Mouse (Mus musculus) embryonic fibroblast, embryonic 13.5 days (primary cell): ENCODE results near the gene Parn. TPM values are rescaled to one million over a fixed set of nuclear protein-coding genes. Genes with fewer than 3 reads are reported as not detected.

Experiments
- H3K27ac ChIP-seq: 2 replicates; pipeline ENCODE4 v1.5.1; 2012; ENCODE audit warnings: low read length, control low read depth, inconsistent platforms; ENCODE audit not compliant: insufficient read depth
- H3K4me1 ChIP-seq: 2 replicates; pipeline ENCODE4 v1.6.1; 2011; ENCODE audit warnings: low read length; ENCODE audit not compliant: control insufficient read depth, insufficient read depth
- H3K4me3 ChIP-seq: 2 replicates; pipeline ENCODE4 v1.5.1; 2011; ENCODE audit warnings: mild to moderate bottlenecking, control low read depth, low read length; ENCODE audit not compliant: insufficient read depth
- CTCF ChIP-seq: IDR thresholded peaks from 2 replicates; pipeline ENCODE4 v1.5.1; 2011; ENCODE audit warnings: mild to moderate bottlenecking, control low read depth, low read length, moderate library complexity, borderline replicate concordance; ENCODE audit not compliant: insufficient read depth
- POLR2A ChIP-seq: IDR thresholded peaks from 2 replicates; pipeline ENCODE4 v1.6.1; 2011; ENCODE audit warnings: low read depth, mild to moderate bottlenecking, control low read depth, low read length, moderate library complexity
- polyA plus RNA-seq: library from polyadenylated mRNA; stranded (reverse); fragments of >200 nt; gene quantifications from 2 replicates; pipeline ENCODE4 v1.2.4, GENCODE M21; 2011; ENCODE audit warnings: low read depth; ENCODE audit not compliant: missing spikeins, insufficient read length

The Parn gene
- polyA plus RNA-seq, 1 experiment, result 38.1 TPM

GRCm38 (mm10) chr16:13628345-13628744, 39.6 kb downstream of the Parn start:
- Histone ChIP-seq H3K27ac (no peak overlapping the region), H3K4me3 (no peak overlapping the region), H3K4me1 (no peaks in the 10 kb centered on the region)
- TF ChIP-seq CTCF, result no peak
- no peak for TF ChIP-seq POLR2A

GRCm38 (mm10) chr16:13621745-13622507, 46.0 kb downstream of the Parn start:
- no peak for TF ChIP-seq CTCF
- no peak for TF ChIP-seq POLR2A
- no peak overlapping the region for H3K4me3 ChIP-seq

GRCm38 (mm10) chr16:13620194-13620593, 47.8 kb downstream of the Parn start:
- no peak overlapping the region for H3K4me3 ChIP-seq
- H3K4me1 ChIP-seq, result no peaks in the 10 kb centered on the region
- no peak overlapping the region for H3K27ac ChIP-seq
- no peak for TF ChIP-seq CTCF
- no peak for TF ChIP-seq POLR2A

More at GRCm38 (mm10) chr16:13621745-13622507, 46.0 kb downstream of the Parn start:
- no peaks in the 10 kb centered on the region for H3K4me1 ChIP-seq
- H3K27ac ChIP-seq, result no peak overlapping the region

DNA sequence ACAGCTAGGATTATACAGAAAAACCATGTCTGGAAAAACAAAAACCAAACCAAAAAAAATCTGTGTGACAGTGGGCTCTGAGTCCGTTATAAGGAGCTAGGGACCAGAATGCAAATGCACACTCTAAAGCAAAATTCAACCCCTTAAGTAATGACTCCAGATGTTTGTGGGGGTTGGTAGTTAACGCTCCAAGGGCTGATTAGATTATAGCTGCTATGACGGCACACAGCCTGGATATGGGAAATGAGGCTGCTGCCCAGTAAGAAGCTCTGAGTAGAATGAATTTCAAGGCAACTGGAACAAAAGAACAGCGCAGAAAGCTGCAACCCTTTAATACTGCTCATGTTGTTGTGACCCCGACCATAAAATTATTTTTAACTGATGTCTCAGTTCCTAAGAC, 52.7 kb downstream of the Parn start:
- Histone ChIP-seq H3K4me1 (0 out of 2 replicates have a peak, but pooled peaks cover 3% of the 10 kb centered on the region), H3K27ac (no peak overlapping the region), H3K4me3 (no peak overlapping the region)
- TF ChIP-seq CTCF (no peak), POLR2A (no peak)

DNA sequence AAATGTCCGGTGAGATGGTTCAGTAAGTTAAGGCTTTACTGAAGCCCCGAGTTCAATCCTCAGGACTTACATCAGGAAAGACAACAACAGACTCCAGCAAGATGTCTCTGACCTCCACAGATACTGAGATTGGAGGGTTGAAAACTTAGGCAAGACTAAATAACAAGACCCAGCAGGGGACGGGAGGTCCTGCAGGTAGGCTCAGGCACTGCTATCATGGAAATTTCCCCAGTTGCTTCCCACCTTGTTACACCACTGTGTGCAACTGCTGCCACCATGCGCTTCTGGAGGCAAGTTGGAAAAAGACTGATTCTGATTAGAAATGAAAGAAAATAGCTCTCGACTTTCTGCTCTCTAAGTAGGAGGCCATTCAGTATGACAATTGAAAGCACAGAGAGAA, 55.4 kb downstream of the Parn start:
- Histone ChIP-seq H3K27ac (no peak overlapping the region), H3K4me3 (no peak overlapping the region), H3K4me1 (0 out of 2 replicates have a peak, but pooled peaks cover 3% of the 10 kb centered on the region)
- TF ChIP-seq CTCF, result no peak
- no peak for TF ChIP-seq POLR2A

GRCm38 (mm10) chr16:13612058-13612457, 55.9 kb downstream of the Parn start:
- TF ChIP-seq POLR2A (no peak), CTCF (peak; percentile 46; the same call in 1 of the 2 replicates)
- H3K27ac ChIP-seq, result no peak overlapping the region
- H3K4me3 ChIP-seq, result no peak overlapping the region
- 0 out of 2 replicates have a peak, but pooled peaks cover 3% of the 10 kb centered on the region for H3K4me1 ChIP-seq

GRCm38 (mm10) chr16:13611399-13611798, 56.6 kb downstream of the Parn start:
- no peak overlapping the region for H3K4me3 ChIP-seq
- H3K27ac ChIP-seq, result peak overlapping the region; percentile 55
- no peak for TF ChIP-seq CTCF
- no peak for TF ChIP-seq POLR2A
- 0 out of 2 replicates have a peak, but pooled peaks cover 3% of the 10 kb centered on the region for H3K4me1 ChIP-seq

- H3K4me1 ChIP-seq, result 0 out of 2 replicates have a peak, but pooled peaks cover 3% of the 10 kb centered on the region
- H3K4me3 ChIP-seq, result no peak overlapping the region
- peak overlapping the region; percentile 55 for H3K27ac ChIP-seq
- no peak for TF ChIP-seq POLR2A
- no peak for TF ChIP-seq CTCF
These were observed 57.0 kb downstream of the Parn start for GRCm38 (mm10) chr16:13610951-13611381.

GRCm38 (mm10) chr16:13608705-13609085, 59.3 kb downstream of the Parn start:
- H3K27ac ChIP-seq, result no peak overlapping the region
- no peak overlapping the region for H3K4me3 ChIP-seq
- 0 out of 2 replicates have a peak, but pooled peaks cover 3% of the 10 kb centered on the region for H3K4me1 ChIP-seq
- TF ChIP-seq POLR2A, result no peak
- TF ChIP-seq CTCF, result no peak

DNA sequence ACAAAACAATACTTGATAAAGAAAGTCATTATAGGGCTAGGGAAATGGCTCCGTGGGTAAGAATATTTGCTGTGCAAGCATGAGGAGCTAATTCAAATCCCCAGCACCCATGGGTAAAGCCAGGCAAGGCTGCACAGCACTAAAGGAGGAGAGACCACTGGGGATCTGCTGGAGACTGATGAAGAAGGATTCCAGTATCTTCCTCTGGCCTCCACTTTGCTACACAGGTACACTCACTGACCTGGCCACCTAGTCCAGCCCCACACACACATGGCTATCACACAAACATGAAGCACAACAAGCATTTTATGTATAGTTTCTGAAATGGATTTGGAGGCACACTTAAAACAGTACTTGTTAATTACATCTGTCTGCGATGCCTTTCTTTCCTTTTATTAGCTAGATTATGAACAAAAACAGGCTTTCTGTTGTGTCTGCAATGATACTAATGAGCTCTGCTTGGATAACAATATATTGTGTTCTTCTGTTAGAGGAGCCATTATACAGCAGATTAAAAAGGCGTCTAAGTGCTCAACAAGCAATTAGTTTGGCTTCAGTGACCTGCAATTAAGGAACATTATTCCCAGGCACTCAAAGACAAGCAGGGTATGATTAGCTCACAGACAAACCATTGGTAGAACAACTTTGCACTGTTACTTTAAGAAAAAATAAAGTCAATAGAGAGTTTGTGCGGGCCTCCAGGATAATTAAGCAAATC, 59.8 kb downstream of the Parn start:
- Histone ChIP-seq H3K4me1 (0 out of 2 replicates have a peak, but pooled peaks cover 3% of the 10 kb centered on the region), H3K4me3 (no peak overlapping the region), H3K27ac (no peak overlapping the region)
- TF ChIP-seq POLR2A (no peak), CTCF (no peak)
